Mouse (Mus musculus) embryonic facial prominence, embryonic 12.5 days (tissue): ENCODE data around the gene Lyrm1. TPM values are rescaled to one million over a fixed set of nuclear protein-coding genes. Genes with fewer than 3 reads are reported as not detected.

Experiments
- ATAC-seq: fragments of 200-750 bp; cut with Nextera tagmentation; 2 replicates; pipeline ENCODE4 v1.8.0; 2017; ENCODE audit not compliant: insufficient number of reproducible peaks, insufficient read depth, low FRiP score, low TSS enrichment
- H3K27ac ChIP-seq: fragments of 300-500 bp; sonication (generic); 2 replicates; pipeline ENCODE4 v1.5.1; 2016; ENCODE audit warnings: mild to moderate bottlenecking
- H3K27me3 ChIP-seq: fragments of 300-500 bp; sonication (generic); 2 replicates; pipeline ENCODE4 v1.6.1; 2016; ENCODE audit warnings: mild to moderate bottlenecking, moderate library complexity
- H3K36me3 ChIP-seq: fragments of 300-500 bp; sonication (generic); 2 replicates; pipeline ENCODE4 v1.6.1; 2016; ENCODE audit warnings: mild to moderate bottlenecking
- H3K4me1 ChIP-seq: fragments of 300-500 bp; sonication (generic); 2 replicates; pipeline ENCODE4 v1.6.1; 2016
- H3K4me2 ChIP-seq: fragments of 300-500 bp; sonication (generic); replicated peaks from 2 replicates; pipeline ENCODE4 v1.6.1; 2016; ENCODE audit warnings: mild to moderate bottlenecking, moderate library complexity
- H3K4me3 ChIP-seq: fragments of 300-500 bp; sonication (generic); 2 replicates; pipeline ENCODE4 v1.5.1; 2016; ENCODE audit warnings: mild to moderate bottlenecking
- H3K9ac ChIP-seq: fragments of 300-500 bp; sonication (generic); 2 replicates; pipeline ENCODE4 v1.6.1; 2016; ENCODE audit warnings: mild to moderate bottlenecking, moderate library complexity
- H3K9me3 ChIP-seq: fragments of 300-500 bp; sonication (generic); 2 replicates; pipeline ENCODE4 v1.6.1; 2016; ENCODE audit warnings: mild to moderate bottlenecking, moderate library complexity
- WGBS: fragments of 180-500 bp; shearing (Covaris S2); methylation state at CpG from one replicate; pipeline ENCODE4 v1.1.7; 2016; 5-methylcytosine and 5-hydroxymethylcytosine counted together
- polyA plus RNA-seq: library from polyadenylated mRNA; unstranded; fragments of >200 nt; fragmentation: Nextera tagmentation; extraction: Ambion mirVana; gene quantifications from 2 replicates; pipeline ENCODE4 v1.2.1, GENCODE M21; 2016

The Lyrm1 gene
- polyA plus RNA-seq, 1 experiment from 2014 or later, result 11.0 TPM

GRCm38 (mm10) chr7:119976256-119976655 is 80.6 kb downstream of the Lyrm1 start:
- H3K36me3 ChIP-seq, result no peaks in the 10 kb centered on the region
- no peak overlapping the region for H3K4me3 ChIP-seq
- H3K4me2 ChIP-seq, result no peak overlapping the region
- H3K27ac ChIP-seq, result no peak overlapping the region
- no peaks in the 10 kb centered on the region for H3K4me1 ChIP-seq
- 82% methylated on average over 6 of the region's 6 CpGs for WGBS
- no peak overlapping the region for H3K9ac ChIP-seq
- no peaks in the 10 kb centered on the region for H3K27me3 ChIP-seq
- ATAC-seq, result no peak
- H3K9me3 ChIP-seq, result no peaks in the 10 kb centered on the region

- Histone ChIP-seq H3K9me3 (no peaks in the 10 kb centered on the region), H3K4me1 (no peaks in the 10 kb centered on the region), H3K36me3 (no peaks in the 10 kb centered on the region), H3K4me2 (no peak overlapping the region), H3K27ac (no peak overlapping the region), H3K27me3 (no peaks in the 10 kb centered on the region), H3K9ac (no peak overlapping the region), H3K4me3 (no peak overlapping the region)
- WGBS, result 87% methylated on average over 7 of the region's 7 CpGs
- ATAC-seq, result no peak
Measured at GRCm38 (mm10) chr7:119977574-119977973, 81.9 kb downstream of the Lyrm1 start.

GRCm38 (mm10) chr7:119978576-119978975 is 82.9 kb downstream of the Lyrm1 start:
- Histone ChIP-seq H3K27ac (no peak overlapping the region), H3K36me3 (no peaks in the 10 kb centered on the region), H3K27me3 (no peaks in the 10 kb centered on the region), H3K4me3 (no peak overlapping the region), H3K9ac (no peak overlapping the region), H3K4me2 (no peak overlapping the region), H3K4me1 (no peaks in the 10 kb centered on the region), H3K9me3 (no peaks in the 10 kb centered on the region)
- ATAC-seq, result no peak

GRCm38 (mm10) chr7:119980170-119980569 is 84.5 kb downstream of the Lyrm1 start:
- no peaks in the 10 kb centered on the region for H3K4me1 ChIP-seq
- no peak for ATAC-seq
- no peaks in the 10 kb centered on the region for H3K9me3 ChIP-seq
- H3K27me3 ChIP-seq, result no peaks in the 10 kb centered on the region
- no peak overlapping the region for H3K4me2 ChIP-seq
- 90% methylated on average over 3 of the region's 3 CpGs for WGBS
- no peak overlapping the region for H3K9ac ChIP-seq
- no peaks in the 10 kb centered on the region for H3K36me3 ChIP-seq
- H3K4me3 ChIP-seq, result no peak overlapping the region
- no peak overlapping the region for H3K27ac ChIP-seq

GRCm38 (mm10) chr7:119985279-119985912 is 89.7 kb downstream of the Lyrm1 start:
- H3K36me3 ChIP-seq, result no peaks in the 10 kb centered on the region
- no peaks in the 10 kb centered on the region for H3K27me3 ChIP-seq
- no peaks in the 10 kb centered on the region for H3K4me1 ChIP-seq
- no peak overlapping the region for H3K4me3 ChIP-seq
- no peak for ATAC-seq
- H3K9me3 ChIP-seq, result no peaks in the 10 kb centered on the region
- H3K27ac ChIP-seq, result no peak overlapping the region
- no peak overlapping the region for H3K9ac ChIP-seq
- WGBS, result 75% methylated on average over 3 of the region's 3 CpGs
- no peak overlapping the region for H3K4me2 ChIP-seq

- ATAC-seq, result no peak
- Histone ChIP-seq H3K4me3 (no peak overlapping the region), H3K27ac (no peak overlapping the region), H3K36me3 (no peaks in the 10 kb centered on the region), H3K9ac (no peak overlapping the region), H3K4me1 (no peaks in the 10 kb centered on the region), H3K4me2 (no peak overlapping the region), H3K27me3 (no peaks in the 10 kb centered on the region), H3K9me3 (no peaks in the 10 kb centered on the region)
- 78% methylated on average over 6 of the region's 6 CpGs for WGBS
Measured at GRCm38 (mm10) chr7:119997066-119997465, 101.4 kb downstream of the Lyrm1 start.

Other genes starting within 250 kb of the Lyrm1 start
- 3.9 and 5.3 TPM in 2 replicates for gene Acsm4, start 205.8 kb upstream of the Lyrm1 start, polyA plus RNA-seq
- gene Thumpd1, start 175.1 kb upstream of the Lyrm1 start, polyA plus RNA-seq, result 87.5 and 93.7 TPM in 2 replicates
- 0.05 and 0.25 TPM in 2 replicates for gene Acsm3, start 134.9 kb upstream of the Lyrm1 start, polyA plus RNA-seq
- gene Rexo5, start 101.9 kb upstream of the Lyrm1 start, polyA plus RNA-seq, result 28.3 and 33.0 TPM in 2 replicates
- gene Eri2, start 101.8 kb upstream of the Lyrm1 start, polyA plus RNA-seq, result 30.2 and 30.7 TPM in 2 replicates
- gene Dcun1d3, start 437 bp downstream of the Lyrm1 start, polyA plus RNA-seq, result 12.5 and 13.4 TPM in 2 replicates
- not detected in 2 replicates for gene Dnah3, start 199.4 kb downstream of the Lyrm1 start, polyA plus RNA-seq
- 27.1 and 27.4 TPM in 2 replicates for gene Tmem159, start 206.5 kb downstream of the Lyrm1 start, polyA plus RNA-seq
- 0.10 TPM in 1 of 2 replicates, not detected in the other for gene Zp2, start 249.4 kb downstream of the Lyrm1 start, polyA plus RNA-seq